Mouse (Mus musculus): Measurements from ENCODE around the gene Olfr122.

Gene Olfr122

DNA sequence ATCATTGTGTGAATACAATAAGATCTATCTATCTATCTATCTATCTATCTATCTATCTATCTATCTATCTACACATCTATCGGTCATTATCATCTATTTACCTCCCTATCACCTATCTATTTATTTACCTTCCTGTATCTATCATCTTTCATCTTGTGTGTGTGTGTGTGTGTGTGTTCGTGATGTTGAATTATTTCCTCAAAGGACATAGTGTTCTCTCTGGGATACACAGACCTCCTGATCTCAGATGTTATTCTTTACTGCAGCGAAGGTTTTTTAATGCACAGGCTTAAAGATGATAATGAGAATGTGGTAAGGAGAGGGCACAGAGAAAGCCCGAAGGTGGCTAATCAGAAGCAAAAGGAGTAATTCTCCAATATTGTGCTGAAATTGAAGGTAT lies at the start of gene Olfr122:
Olfr122 (plus strand) TSS at position 301 of the 400 bp plus-strand sequence.
- no peak for DNase-seq (ENCODE audit: low spot score)

GRCm38 (mm10) chr17:37721508-37721907 lies 46.9 kb upstream of the Olfr122 start, which contains the start of gene Olfr120:
Gene Olfr120, plus strand, starts transcription at chr17:37721808.
- no peak for DNase-seq (ENCODE audit: low spot score)

DNA sequence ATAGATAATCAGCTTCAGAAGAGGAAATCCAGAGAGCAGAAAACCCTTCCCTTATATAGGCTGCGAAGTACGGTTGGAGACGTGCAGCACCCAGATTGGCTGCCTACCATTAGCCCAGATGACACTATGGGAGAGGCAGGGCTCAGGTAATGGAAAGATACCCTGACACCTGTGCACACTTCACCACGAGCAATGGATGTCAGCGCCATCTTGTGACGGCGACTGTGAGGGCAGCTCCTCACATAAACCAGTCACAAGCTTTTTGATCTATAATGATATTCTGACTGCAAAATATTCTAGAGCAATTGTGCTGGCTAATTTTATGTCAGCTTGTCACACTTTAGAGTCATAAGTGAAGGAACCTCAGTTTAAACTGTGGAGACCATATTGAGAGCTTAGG lies 30.3 kb upstream of the Olfr122 start:
- no peak for DNase-seq (ENCODE audit: low spot score)

- DNase-seq (ENCODE audit: low spot score) = no peak
These were observed 24.8 kb downstream of the Olfr122 start, which contains the start of gene Olfr123 for GRCm38 (mm10) chr17:37793229-37793628. Gene Olfr123, plus strand, starts transcription at chr17:37793529.

DNA sequence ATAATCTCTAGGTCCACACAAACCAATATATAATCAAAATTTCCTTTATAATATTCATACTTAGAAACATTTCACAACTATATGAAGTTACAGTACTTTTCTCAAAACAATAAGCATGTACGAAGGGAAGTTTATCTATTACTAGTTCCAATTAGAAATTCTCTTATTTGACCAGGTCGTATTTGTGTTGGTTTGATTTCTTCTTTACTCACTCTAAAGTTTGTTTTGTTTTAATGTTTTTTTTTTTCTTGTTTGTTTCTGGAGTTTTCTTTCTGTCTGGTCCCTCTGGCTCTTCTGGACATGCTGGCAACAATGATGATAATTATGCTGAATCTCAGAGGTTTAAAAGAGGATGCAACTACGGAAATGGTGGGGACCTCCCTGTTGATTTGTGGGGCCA lies 31.2 kb downstream of the Olfr122 start, which contains the start of gene Olfr124:
Olfr124 (plus strand) TSS at position 301 of the 400 bp plus-strand sequence.
- no peak for DNase-seq (ENCODE audit: low spot score)
